Mouse (Mus musculus): ENCODE data around the gene Ugt1a9.
"Not testable (repeated sequence)": the region's sequence is repeated elsewhere in the genome, so short reads cannot be mapped to it uniquely, and the experiment has no call there.

DNA sequence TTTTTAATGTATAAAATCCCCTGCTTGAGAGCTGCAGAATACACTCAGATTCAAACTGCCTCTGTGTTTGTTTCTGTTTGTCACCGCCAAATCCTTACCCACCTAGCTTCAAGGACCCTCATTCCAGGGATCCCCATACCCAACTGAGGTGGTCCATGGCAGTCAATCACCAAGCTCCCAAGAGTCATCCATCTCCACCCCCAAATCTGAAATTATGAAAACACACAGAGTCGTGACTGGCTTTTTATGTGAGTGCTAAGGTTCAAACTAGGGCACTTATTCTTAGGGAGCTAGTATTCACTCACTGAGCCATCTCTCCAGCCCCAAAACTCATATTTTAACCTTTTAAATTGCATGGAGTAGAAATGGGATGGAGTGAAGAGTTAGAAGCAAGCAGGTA, 154.7 kb downstream of the Ugt1a9 start:
- TF ChIP-seq EP300, CTCF (IDR thresholded peaks at IDR 0.05; ENCODE audit: low read depth): not testable (repeated sequence)

Measured in liver, embryonic 14.5 days (tissue).